Mouse (Mus musculus): ENCODE measurements at regions not wholly inside any gene's neighbourhood (a gene's known extent, or its start where the extent isn't known, plus 50 kb on each side); places are given as distances from the start of the nearest gene placed in this dataset.

DNA sequence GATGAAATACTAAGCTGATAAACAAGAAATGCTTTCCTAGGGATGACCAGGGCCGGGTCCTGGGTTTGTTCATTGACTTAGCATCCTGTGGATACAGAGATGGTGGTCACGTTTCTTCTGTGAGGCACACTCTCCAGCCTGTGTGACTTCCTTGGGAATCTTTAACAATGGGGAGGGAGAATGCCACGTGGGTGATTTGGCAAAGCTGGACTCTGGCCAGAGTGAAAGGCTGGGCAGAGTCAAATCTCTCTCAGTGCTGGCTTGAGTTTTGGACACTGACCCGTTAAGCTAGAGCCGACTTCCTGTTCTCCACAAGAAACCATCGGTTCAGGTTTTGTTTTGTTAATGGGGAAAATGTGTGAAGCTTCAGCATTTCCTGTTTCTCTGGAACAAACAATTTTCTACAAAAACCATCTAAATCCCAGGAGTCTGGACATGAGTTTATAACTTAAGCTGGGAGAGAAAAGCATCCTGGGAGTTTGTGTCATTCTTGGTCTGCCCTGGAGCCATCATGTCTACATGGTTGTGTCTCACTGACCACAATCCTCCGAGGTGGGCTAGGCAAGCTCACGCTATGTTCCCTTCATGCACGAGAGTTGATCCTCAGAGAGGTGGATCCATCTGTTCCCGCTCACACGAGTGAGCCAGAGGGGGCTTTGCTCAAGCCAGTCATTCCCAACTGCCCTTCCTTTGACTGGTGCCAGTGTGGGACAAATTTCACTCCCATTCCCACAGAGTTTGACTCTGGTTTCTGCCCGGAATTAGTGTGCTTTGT is 190.0 kb downstream of the Pten start:
- TF ChIP-seq CTCF (IDR thresholded peaks at IDR 0.05; ENCODE audit: borderline replicate concordance, insufficient read depth, low read depth, low read length) (no peak), POLR2A (IDR thresholded peaks at IDR 0.05; ENCODE audit: borderline replicate concordance, insufficient read depth, low read length) (no peak)
